Mouse (Mus musculus) erythroblast, embryonic 14.5 days (primary cell): ENCODE measurements around the gene Mpv17. TPM values are rescaled to one million over a fixed set of nuclear protein-coding genes. Genes with fewer than 3 reads are reported as not detected.

ENCODE experiments used
- H3K27me3 ChIP-seq: 2 replicates; pipeline ENCODE4 v1.6.1; 2012; ENCODE audit warnings: inconsistent platforms; ENCODE audit not compliant: control insufficient read depth
- H3K36me3 ChIP-seq: 2 replicates; pipeline ENCODE4 v1.6.1; 2012; ENCODE audit warnings: mild to moderate bottlenecking, inconsistent platforms; ENCODE audit not compliant: control insufficient read depth
- H3K4me1 ChIP-seq: 2 replicates; pipeline ENCODE4 v1.6.1; 2012; ENCODE audit warnings: inconsistent platforms; ENCODE audit not compliant: control insufficient read depth
- H3K4me3 ChIP-seq: replicated peaks from 2 replicates; pipeline ENCODE3; 2012; ENCODE audit warnings: moderate library complexity, mild to moderate bottlenecking, inconsistent platforms
- H3K9me3 ChIP-seq: 2 replicates; pipeline ENCODE4 v1.6.1; 2012; ENCODE audit warnings: low read length, inconsistent platforms, mixed read lengths; ENCODE audit not compliant: control insufficient read depth
- GATA1 ChIP-seq: IDR thresholded peaks from 2 replicates; pipeline ENCODE4 v1.6.1; 2012; ENCODE audit warnings: low read length, inconsistent platforms, mixed read lengths
- TAL1 ChIP-seq: IDR thresholded peaks from 3 replicates; pipeline ENCODE4 v1.6.1; 2012; ENCODE audit warnings: low read length, inconsistent platforms, mixed read lengths
- polyA plus RNA-seq: library from polyadenylated mRNA; stranded (reverse); fragments of >175 nt; gene quantifications from 2 replicates; pipeline ENCODE4 v1.2.3, GENCODE M21; 2012

Mpv17 gene
- polyA plus RNA-seq, 1 experiment: 0.14 TPM

- TF ChIP-seq GATA1: no peak
- no peaks in the 10 kb centered on the region for H3K9me3 ChIP-seq
- H3K36me3 ChIP-seq: no peaks in the 10 kb centered on the region
- no peaks in the 10 kb centered on the region for H3K4me1 ChIP-seq
- no peak overlapping the region for H3K4me3 ChIP-seq
- peaks cover 8% of the 10 kb centered on the region for H3K27me3 ChIP-seq
These were observed 32.9 kb downstream of the Mpv17 start for GRCm38 (mm10) chr5:31121111-31121510.

DNA sequence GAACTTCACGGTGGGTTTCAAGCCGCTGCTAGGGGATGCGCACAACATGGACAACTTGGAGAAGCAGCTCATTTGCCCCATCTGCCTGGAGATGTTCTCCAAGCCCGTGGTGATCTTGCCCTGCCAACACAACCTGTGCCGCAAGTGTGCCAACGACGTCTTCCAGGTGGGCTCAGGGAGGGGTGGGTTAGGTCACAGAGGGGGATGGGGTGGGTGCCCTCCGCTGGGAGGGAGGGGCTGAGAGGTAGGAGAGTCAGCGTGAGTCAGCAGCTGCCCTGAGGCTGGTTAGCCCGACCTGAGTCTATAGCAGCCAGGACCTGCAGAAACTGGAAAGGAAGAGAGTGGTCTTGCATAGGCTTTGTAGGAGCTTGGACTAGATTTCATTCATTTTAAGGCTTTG, 37.1 kb downstream of the Mpv17 start:
- TF ChIP-seq TAL1 (no peak), GATA1 (no peak)
- Histone ChIP-seq H3K36me3 (no peaks in the 10 kb centered on the region), H3K4me1 (no peaks in the 10 kb centered on the region), H3K9me3 (no peaks in the 10 kb centered on the region), H3K4me3 (no peak overlapping the region), H3K27me3 (peaks cover 8% of the 10 kb centered on the region)

GRCm38 (mm10) chr5:31116354-31116753, 37.7 kb downstream of the Mpv17 start, which contains the start of gene Trim54:
Trim54 (plus strand) TSS chr5:31116712.
- H3K27me3 ChIP-seq: peaks cover 8% of the 10 kb centered on the region
- H3K9me3 ChIP-seq: no peaks in the 10 kb centered on the region
- TF ChIP-seq GATA1: no peak
- no peak for TF ChIP-seq TAL1

GRCm38 (mm10) chr5:31110781-31111180, 43.3 kb downstream of the Mpv17 start:
- no peak for TF ChIP-seq TAL1
- TF ChIP-seq GATA1: no peak
- H3K27me3 ChIP-seq: peaks cover 7% of the 10 kb centered on the region
- no peaks in the 10 kb centered on the region for H3K4me1 ChIP-seq
- no peaks in the 10 kb centered on the region for H3K9me3 ChIP-seq
- H3K36me3 ChIP-seq: no peaks in the 10 kb centered on the region
- H3K4me3 ChIP-seq: no peak overlapping the region

More at GRCm38 (mm10) chr5:31116354-31116753, 37.7 kb downstream of the Mpv17 start, which contains the start of gene Trim54:
- no peak within 1 kb of the TSS for H3K4me3 ChIP-seq
- H3K36me3 ChIP-seq: no peaks in the 10 kb centered on the region
- H3K4me1 ChIP-seq: no peaks in the 10 kb centered on the region

GRCm38 (mm10) chr5:31108000-31108490, 46.0 kb downstream of the Mpv17 start, which contains the start of gene Slc30a3:
Slc30a3 (minus strand) TSS chr5:31108237.
- no peak within 1 kb of the TSS for H3K4me3 ChIP-seq
- no peaks in the 10 kb centered on the region for H3K4me1 ChIP-seq
- TF ChIP-seq TAL1 (no peak), GATA1 (no peak)
- H3K9me3 ChIP-seq: no peaks in the 10 kb centered on the region
- peaks cover 16% of the 10 kb centered on the region for H3K27me3 ChIP-seq
- no peaks in the 10 kb centered on the region for H3K36me3 ChIP-seq

- Histone ChIP-seq H3K4me1 (no peaks in the 10 kb centered on the region), H3K36me3 (no peaks in the 10 kb centered on the region), H3K27me3 (peaks cover 16% of the 10 kb centered on the region), H3K9me3 (no peaks in the 10 kb centered on the region), H3K4me3 (no peak within 1 kb of the TSS)
- TF ChIP-seq GATA1 (no peak), TAL1 (no peak)
These were observed 48.2 kb downstream of the Mpv17 start, which contains the start of gene Dnajc5g for GRCm38 (mm10) chr5:31105814-31106335. Dnajc5g (plus strand) TSS chr5:31106285.

GRCm38 (mm10) chr5:31095711-31096480, 58.2 kb downstream of the Mpv17 start:
- Histone ChIP-seq H3K4me3 (no peak overlapping the region), H3K27me3 (peaks cover 83% of the 10 kb centered on the region), H3K36me3 (no peaks in the 10 kb centered on the region), H3K9me3 (peaks cover 5% of the 10 kb centered on the region; the same call in 1 of the 2 replicates), H3K4me1 (peaks cover 5% of the 10 kb centered on the region)
- TF ChIP-seq TAL1 (no peak), GATA1 (no peak)

DNA sequence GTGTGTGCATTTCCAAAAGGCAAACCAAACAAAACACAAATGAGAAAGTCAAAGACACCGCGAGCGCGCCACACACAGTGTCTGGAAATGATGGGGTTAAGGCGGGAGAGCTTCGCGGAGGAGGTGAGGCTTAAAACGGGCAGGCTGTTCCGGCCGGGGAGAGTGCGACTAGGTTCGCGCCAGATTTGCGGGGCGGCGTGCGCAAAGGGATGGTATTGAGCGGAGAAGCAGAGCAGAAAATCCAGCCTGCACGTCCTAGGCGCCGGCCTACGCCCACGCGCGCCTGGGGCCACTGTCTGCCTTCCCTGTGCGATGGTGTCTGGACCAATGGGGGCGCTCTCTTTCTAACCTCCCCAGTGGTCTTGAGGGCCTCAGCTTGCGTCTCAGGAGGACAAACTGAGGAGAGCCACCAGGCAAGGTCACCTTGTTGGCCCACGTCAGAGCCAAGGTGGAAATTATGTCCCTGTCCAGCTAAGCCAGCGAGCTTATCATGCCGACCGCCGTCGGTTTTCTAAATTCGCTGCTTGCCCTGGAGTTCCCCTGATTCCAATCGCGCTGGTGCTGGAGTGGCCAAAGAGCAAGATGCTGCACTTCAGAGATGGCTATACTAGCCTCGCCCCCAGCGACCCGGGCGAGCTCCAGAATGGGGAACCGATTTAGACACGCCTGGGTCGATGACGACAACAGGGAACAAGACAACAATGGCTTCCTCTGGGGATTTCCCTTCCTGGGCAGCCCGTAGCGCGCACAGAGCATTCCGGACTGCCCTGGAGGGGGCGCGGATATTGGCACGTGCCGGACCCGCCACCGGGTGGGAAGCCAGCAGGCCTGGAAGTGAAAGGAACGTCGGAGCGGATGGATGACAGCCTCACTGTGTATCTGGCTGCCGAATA, 59.0 kb downstream of the Mpv17 start:
- Histone ChIP-seq H3K9me3 (peaks cover 5% of the 10 kb centered on the region; the same call in 1 of the 2 replicates), H3K27me3 (peaks cover 92% of the 10 kb centered on the region), H3K36me3 (no peaks in the 10 kb centered on the region), H3K4me1 (peaks cover 5% of the 10 kb centered on the region), H3K4me3 (no peak overlapping the region)
- no peak for TF ChIP-seq TAL1
- no peak for TF ChIP-seq GATA1
